Mouse (Mus musculus): ENCODE measurements around the gene Tll2.

DNA sequence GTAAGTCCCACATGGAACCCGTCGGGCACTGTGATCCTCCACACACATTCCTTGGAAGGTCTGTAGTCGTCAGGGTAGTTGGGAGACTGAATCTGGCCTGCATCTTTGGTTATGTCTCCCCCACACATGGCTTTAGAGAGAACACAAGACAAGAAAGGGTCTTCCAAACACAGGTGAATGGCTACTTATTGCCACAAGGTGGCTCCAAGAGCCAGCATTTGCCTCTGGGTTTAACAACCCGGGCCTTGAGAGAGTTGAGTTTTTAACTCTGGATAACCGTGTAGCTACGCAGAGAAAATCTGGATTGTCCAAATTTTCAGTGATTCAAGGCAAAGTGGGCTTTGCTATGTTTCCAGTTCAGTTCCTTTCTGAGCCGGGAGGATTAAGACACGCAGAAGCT is 101.7 kb downstream of the Tll2 start:
- TF ChIP-seq POLR2A (IDR thresholded peaks at IDR 0.05; ENCODE audit: low read depth, low read length) (no peak), CTCF (IDR thresholded peaks at IDR 0.05; ENCODE audit: extremely low read depth, insufficient read length, insufficient replicate concordance, low read depth, low read length) (no peak)

Data from small intestine, adult 2 months (tissue).